Mouse (Mus musculus): ENCODE results near the gene Gm20532.

Gm20532 gene

DNA sequence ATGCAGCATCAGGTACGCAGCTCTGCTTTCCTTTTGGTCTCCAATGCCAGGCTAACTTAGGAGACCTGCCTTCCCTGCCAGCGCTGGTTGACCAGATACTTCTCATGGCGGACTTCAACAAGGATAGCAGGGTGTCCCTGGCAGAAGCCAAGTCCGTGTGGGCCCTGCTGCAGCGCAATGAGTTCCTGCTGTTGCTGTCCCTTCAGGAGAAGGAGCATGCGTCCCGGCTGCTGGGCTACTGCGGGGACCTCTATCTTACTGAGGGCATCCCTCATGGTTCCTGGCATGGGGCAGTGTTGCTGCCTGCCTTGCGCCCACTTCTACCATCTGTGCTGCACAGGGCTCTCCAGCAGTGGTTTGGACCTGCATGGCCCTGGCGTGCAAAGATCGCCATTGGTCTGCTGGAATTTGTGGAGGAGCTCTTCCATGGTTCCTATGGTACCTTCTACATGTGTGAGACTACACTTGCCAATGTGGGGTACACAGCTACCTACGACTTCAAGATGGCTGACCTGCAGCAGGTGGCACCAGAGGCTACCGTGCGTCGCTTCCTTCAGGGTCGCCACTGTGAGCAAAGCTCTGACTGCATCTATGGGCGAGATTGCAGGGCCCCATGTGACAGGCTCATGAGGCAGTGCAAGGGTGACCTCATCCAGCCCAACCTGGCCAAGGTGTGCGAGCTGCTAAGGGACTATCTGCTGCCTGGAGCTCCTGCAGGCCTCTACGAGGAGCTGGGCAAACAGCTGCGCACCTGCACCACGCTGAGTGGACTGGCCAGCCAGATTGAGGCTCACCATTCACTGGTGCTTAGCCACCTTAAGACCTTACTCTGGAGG lies 49.3 kb downstream of the Gm20532 start:
- ChIA-PET POLR2A (interaction anchor here (0.6 to 17.8 kb wide), 137 partner anchors 8 to 1436 kb away, joined by 3 to 1354 read pairs (median 4); partner anchors contain the start of genes Agpat2 (in 4 of the 4), Surf6 (in 4 of the 4), Fam69b (in 2 of the 4) and Gm20532 (in 2 of the 4)), CTCF (interaction anchor here (0.6 to 3.5 kb wide), 16 partner anchors 11 to 602 kb away, joined by 3 to 17 read pairs (median 6); partner anchors contain the start of gene Agpat2 (in 3 of the 4))

DNA sequence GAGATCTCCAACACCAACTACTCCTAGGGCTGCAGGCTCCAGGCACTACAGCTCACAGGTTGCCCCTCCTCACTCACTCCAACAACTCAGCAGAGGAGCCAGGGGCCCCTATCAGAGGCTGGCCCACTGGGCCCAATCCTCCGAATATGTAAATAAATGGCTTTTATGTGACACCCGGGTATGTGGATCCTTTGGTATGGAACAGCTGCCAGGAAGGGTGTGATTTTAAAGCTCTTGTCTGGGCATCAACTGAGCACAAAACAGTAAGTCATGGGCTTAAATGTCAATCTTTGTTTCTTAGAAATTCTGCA lies 49.8 kb downstream of the Gm20532 start:
- CTCF ChIA-PET = interaction anchor here (0.6 to 3.5 kb wide), 16 partner anchors 11 to 601 kb away, joined by 3 to 17 read pairs (median 6); partner anchors contain the start of gene Agpat2 (in 3 of the 4)
- POLR2A ChIA-PET = interaction anchor here (0.6 to 17.8 kb wide), 120 partner anchors 8 to 1437 kb away, joined by 3 to 1354 read pairs (median 4); partner anchors contain the start of genes Agpat2 (in 4 of the 4), Gm20532 (in 3 of the 4), Surf6 (in 3 of the 4) and Fam69b (in 2 of the 4)

DNA sequence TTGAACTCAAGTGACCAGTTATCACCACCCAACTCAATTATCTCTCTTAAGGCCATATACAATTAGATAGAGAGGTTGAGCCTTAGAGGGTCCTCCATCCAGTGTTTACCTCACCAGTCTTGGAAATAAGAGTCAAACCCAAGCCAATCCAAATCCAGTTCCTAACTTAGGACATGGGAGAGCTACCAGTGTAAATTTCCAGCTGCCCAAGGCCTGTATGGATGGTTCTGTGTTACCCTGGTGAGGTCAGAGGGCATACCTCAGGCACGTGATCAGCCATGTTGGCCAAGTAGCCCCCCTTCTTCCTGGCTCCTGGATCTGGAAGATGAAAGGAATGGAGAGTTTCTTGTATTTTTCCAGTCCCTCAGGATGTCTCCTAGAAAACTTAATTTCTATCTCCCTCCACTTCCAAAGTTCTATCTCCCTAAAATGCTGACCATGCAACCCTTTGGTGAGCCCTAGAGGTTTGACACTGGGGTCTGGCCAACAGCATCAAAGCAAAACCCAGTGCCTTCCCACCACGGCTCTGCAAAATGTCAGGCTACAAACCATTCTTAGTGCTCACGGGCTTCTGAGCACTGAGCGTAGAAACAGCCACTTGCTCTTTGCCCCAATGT lies 51.0 kb downstream of the Gm20532 start:
- POLR2A ChIA-PET = interaction anchor here (0.6 to 17.8 kb wide), 57 partner anchors 9 to 902 kb away, joined by 3 to 1354 read pairs (median 6); partner anchors contain the start of genes Agpat2 (in 4 of the 4), Gm20532 (in 3 of the 4), Fam69b (in 2 of the 4) and Surf6 (in 2 of the 4)
- CTCF ChIA-PET = interaction anchor here in 2 of 4 experiments (0.5 to 2.6 kb wide), 4 partner anchors 9 to 51 kb away, joined by 3 to 11 read pairs (median 3); partner anchors contain the start of gene Agpat2 (in 1 of the 2)

DNA sequence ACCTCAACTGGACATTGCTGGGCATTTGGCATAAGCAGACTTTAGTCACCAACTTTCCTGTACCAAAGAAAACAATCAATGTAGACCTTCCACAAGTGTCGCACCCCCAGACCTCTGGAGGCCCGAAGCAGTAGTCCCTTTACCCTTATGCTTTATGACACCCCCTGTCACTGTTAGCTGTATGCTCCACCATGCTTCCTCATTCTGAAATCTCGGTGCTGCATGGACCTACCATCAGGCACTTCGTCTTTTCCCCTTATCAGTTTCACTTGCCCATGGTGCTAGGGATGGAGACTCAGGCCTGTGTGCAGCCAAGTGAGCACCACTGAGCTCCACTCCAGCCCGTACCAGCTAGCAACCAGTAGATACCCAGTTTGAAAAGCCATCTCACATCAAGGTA lies 51.6 kb downstream of the Gm20532 start:
- POLR2A ChIA-PET = interaction anchor here (0.6 to 17.8 kb wide), 46 partner anchors 9 to 372 kb away, joined by 3 to 1354 read pairs (median 5); partner anchors contain the start of genes Agpat2 (in 4 of the 4), Fam69b (in 3 of the 4), Surf6 (in 2 of the 4) and Egfl7 (in 1 of the 4)
- CTCF ChIA-PET = no interaction called here

DNA sequence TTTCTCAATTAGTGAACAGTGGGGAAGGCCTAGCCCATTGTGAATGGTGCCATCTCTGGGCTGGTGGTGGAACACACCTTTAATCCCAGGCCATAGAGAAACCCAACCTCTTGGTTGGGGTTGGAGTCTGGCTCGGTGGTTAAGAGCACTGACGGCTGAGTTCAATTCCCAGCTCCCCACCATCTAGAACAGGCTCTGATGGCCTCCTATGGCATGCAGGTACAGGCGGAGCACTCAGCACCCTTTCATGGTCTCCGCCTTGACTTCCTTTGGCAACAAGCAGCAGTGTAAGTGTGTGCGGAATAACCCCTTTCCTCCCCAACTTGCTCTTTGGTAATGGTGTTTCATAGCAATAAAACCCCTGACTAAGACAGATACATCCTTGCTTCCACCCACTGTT lies 52.1 kb downstream of the Gm20532 start:
- ChIA-PET POLR2A (interaction anchor here (0.6 to 17.8 kb wide), 55 partner anchors 8 to 694 kb away, joined by 3 to 1354 read pairs (median 5); partner anchors contain the start of genes Agpat2 (in 4 of the 4), Fam69b (in 4 of the 4), Surf6 (in 3 of the 4) and Egfl7 (in 1 of the 4)), CTCF (interaction anchor here in 1 of 4 experiments (0.6 to 0.8 kb wide), 2 partner anchors 29 to 44 kb away, joined by 3 read pairs; no protein-coding TSS in a partner anchor)

DNA sequence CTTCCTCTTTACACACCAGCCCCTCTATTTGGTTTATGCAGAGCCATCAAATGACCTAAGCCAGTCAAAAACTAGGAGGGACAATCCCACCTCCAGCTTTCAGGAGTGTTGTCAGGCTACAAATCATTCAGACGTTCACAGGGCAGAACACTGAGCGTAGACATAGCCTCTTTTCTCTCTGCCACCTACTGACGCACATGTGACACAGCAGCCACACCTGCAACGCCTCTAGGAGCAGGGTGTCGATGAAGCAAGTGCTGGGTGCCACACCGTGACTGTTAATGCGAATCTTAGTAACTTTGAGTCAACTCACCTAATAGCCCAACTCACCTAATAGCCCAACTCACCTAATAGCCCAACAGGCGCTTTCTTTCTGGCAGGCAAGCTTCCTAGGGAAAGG lies 52.6 kb downstream of the Gm20532 start:
- POLR2A ChIA-PET = interaction anchor here (0.7 to 17.8 kb wide), 41 partner anchors 9 to 695 kb away, joined by 3 to 1354 read pairs (median 5); partner anchors contain the start of genes Agpat2 (in 4 of the 4), Fam69b (in 4 of the 4), Surf6 (in 3 of the 4) and Egfl7 (in 1 of the 4)
- CTCF ChIA-PET = interaction anchor here in 1 of 4 experiments (0.6 to 0.8 kb wide), 2 partner anchors 29 to 45 kb away, joined by 3 read pairs; no protein-coding TSS in a partner anchor

DNA sequence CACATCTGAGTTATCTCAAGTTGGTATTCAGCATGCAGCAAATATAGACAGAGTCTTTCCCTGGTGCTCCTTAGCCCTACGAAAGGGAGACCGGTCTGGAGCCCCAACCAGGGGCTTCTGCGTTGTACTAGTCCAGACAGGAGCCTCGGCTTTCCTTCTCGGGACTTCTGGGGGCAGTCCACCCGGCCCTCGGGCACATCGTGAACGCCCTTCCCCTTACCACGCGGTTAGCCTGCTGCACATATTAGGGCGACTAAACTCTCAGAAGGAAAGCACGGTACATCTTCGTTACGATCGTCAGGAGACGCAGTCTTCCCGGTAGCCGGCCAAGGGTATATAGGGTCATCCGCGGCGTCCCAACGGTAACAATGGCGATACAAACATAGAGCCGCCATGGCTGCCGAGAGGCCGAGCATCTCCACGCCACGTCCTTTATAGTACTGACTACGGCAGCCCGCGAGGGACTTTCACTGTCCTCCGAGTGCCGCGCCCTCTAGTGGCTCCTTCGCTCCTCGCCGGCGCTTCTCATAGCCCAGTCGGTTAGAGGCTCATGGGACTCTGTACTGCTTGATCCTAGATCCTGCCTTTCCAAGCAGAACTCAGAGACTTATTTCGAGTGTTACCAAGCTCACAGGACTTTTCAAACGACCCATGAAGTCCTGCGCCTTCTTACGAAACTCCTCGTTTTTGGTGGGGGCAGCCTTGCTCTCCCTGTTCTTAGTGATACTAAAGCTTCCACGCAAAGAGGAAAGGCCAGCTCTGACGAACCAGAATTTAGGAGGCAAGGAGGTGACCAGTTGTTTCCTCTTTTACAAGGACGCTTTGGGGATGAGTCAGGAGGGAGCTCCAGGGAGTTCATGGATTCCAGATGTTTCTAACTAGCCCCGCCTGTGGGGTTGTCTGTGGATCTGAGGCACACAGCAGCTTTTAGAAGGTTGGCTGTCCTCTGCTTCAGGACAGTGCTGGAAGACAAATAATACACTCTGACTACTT lies 53.7 kb downstream of the Gm20532 start:
- POLR2A ChIA-PET = interaction anchor here (0.6 to 17.8 kb wide), 63 partner anchors 10 to 872 kb away, joined by 3 to 1354 read pairs (median 4); partner anchors contain the start of genes Surf6 (in 4 of the 4), Agpat2 (in 3 of the 4), Fam69b (in 2 of the 4) and Gm20532 (in 2 of the 4)
- CTCF ChIA-PET = interaction anchor here in 3 of 4 experiments (0.6 to 1.4 kb wide), 8 partner anchors 10 to 399 kb away, joined by 3 to 8 read pairs (median 4); partner anchors contain the start of gene Inpp5e (in 1 of the 3)

DNA sequence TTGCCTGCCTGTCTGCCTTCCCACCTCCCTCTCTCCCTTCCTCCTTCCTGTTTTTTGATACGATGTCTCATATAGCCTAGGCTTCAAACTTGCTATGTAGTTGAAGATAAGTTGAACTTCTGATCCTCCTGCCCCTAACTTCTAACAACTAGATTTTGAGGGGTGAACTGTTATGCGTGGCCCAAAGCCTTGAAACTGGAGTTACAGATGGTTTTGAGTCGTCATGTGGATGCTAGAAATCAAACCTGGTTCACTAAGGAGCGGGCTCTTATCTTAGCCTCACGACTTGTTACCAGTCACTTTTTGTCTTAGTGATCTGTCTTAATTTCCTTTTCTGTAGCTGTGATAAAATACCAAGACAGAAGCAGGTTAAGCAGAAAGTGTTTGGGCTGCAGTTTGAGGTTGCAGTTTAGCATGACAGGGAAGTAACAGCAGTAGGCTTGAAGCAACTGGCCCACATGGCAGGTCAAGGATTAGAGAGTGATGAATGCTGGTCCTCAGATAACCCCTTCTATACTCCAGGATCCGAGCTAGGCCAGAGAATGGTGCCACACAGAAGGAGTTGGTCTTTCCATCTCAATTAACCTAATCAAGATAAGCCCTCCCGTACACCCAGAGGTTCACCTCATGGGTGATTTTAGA lies 54.7 kb downstream of the Gm20532 start:
- CTCF ChIA-PET = interaction anchor here in 3 of 4 experiments (0.5 to 1.4 kb wide), 8 partner anchors 9 to 1981 kb away, joined by 3 to 8 read pairs (median 4); partner anchors contain the start of genes Gfi1b (in 1 of the 3) and Inpp5e (in 1 of the 3)
- POLR2A ChIA-PET = interaction anchor here (0.6 to 17.8 kb wide), 48 partner anchors 10 to 609 kb away, joined by 3 to 1354 read pairs (median 4); partner anchors contain the start of genes Surf6 (in 4 of the 4), Agpat2 (in 3 of the 4), Fam69b (in 2 of the 4) and Gm20532 (in 2 of the 4)

DNA sequence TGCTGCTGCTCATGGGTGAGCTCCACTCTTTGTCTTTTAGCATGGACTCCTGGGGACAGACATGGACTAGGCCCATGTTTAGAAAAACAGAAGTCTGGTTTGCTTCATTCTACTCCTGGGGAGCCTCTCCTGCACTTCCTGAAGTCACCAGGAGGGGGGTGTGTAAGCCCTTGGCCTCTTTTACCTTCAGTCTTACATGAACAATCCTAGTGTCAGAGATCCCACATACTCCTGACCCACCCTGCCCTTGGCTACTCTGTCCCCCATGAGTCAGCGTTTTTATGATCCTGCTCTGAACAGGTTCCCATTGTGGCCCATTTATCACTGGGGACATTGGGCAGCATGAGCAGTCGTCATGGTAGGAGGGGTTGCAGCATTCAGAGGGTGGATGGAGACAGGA lies 57.5 kb downstream of the Gm20532 start:
- CTCF ChIA-PET = no interaction called here
- POLR2A ChIA-PET = interaction anchor here in 1 of 4 experiments (0.7 to 0.8 kb wide), 2 partner anchors 50 to 259 kb away, joined by 3 read pairs; partner anchors contain the start of gene Surf6

DNA sequence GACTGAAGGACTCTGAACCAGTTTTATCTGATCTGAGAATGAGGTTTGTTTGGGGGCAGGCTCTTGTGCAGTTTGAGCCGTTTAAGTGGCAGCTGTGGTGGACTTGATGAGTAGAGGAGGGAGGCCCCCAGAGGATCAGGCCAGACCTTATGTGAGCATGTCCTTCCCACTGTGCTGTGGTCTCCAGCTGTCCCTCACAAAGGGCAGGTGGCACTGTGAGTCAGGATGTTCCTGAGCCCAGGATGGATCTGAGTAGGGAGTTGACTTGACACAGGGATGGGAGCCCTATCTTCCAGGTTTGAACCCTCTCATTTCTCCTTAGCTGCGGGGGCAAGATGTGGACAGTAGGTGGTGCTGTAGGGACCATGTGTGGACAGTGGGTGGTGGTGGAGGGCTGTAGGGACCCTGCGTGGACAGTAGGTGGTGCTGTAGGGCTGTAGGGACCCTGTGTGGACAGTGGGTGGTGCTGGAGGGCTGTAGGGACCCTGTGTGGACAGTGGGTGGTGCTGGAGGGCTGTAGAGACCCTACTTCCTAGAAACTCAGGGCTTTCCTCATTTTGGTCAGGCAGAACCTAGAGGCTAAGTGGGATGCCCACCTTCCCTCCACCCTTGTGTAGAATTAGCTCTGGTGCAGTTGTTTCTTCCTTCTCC lies 60.3 kb downstream of the Gm20532 start:
- CTCF ChIA-PET = interaction anchor here (0.6 to 2.2 kb wide), 28 partner anchors 10 to 1630 kb away, joined by 3 to 16 read pairs (median 4); partner anchors contain the start of genes Surf6 (in 2 of the 4) and Gm20532 (in 1 of the 4)
- POLR2A ChIA-PET = interaction anchor here in 3 of 4 experiments (0.6 to 2.5 kb wide), 12 partner anchors 9 to 284 kb away, joined by 3 to 24 read pairs (median 4); partner anchors contain the start of genes Surf1 (in 2 of the 3), Surf2 (in 2 of the 3) and Surf6 (in 2 of the 3)

DNA sequence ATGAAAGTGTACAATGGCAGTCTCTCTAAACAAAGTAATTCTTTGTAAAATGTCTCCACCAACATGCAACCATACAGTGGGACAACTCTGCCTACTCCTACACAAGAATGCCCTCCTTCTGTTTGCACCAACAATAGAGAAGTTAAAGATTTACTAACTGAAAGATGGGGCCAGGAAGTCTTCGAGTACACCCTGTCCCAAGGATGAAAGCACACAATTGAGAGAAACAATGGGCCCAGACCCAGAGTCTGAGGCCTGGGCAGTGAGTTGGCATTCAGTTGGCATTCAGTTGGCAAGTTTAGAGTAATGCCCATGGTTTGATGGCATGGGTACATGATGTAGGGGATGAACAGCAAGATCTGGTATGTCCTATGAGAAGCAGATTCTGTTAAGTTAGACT lies 68.2 kb downstream of the Gm20532 start:
- CTCF ChIA-PET = no interaction called here
- POLR2A ChIA-PET = no interaction called here

DNA sequence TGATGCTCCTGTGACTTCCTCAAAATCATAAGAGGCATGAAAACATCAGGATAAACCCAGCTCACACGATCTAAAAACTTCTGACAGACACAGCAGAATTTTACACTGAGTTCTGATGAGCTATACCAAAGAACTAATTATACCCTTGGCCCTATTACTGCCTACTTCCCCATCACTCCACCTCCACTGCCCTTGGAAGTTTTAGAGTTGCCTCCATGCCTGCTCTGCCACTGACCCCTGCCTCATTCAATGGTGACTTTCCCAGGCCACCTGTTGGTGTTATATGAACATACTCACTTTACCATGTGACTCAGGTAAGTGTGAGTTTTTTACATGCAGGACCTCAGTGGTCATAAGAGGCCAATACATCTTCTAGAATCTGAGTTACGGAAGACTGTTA lies 71.0 kb downstream of the Gm20532 start:
- POLR2A ChIA-PET = interaction anchor here in 1 of 4 experiments (1.3 to 1.7 kb wide), 2 partner anchors 17 to 20 kb away, joined by 4 to 5 read pairs; no protein-coding TSS in a partner anchor

DNA sequence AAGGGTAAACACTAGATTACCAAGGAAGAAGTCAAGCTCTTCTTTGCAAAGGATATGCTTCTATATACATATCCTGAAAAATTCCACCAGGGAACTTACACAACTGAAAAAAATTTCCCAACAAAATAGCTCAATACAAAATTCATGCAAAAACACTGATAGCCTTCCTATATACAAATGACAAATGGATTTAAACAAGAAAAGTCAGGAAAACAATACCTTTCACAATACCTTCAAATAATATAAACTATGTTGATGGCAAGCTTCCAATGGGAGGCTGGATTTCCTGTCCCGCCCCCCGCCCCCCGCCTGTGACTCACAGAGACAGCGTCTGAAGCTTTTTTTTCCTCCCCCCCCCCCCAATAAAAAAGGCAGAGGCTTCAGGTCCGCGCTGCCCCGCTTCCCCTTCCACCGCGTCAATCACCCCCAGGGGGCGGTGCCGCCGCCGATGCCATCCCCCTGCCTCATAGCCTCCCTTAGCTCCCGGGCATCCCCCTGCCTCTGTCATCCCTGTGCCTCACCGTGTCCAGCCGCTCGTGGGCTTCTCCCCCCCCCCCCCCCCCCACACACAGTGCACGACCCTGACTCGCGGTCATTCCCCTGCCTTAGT lies 74.8 kb downstream of the Gm20532 start:
- CTCF ChIA-PET = interaction anchor here (0.6 to 1.5 kb wide), 16 partner anchors 10 to 1244 kb away, joined by 3 to 6 read pairs (median 4); partner anchors contain the start of genes Ccdc187 (in 1 of the 4) and Inpp5e (in 1 of the 4)
- POLR2A ChIA-PET = interaction anchor here (0.6 to 1.2 kb wide), 9 partner anchors 20 to 1980 kb away, joined by 3 to 7 read pairs (median 3); partner anchors contain the start of gene Tsc1 (in 1 of the 4)

More for the DNA sequence above, 71.0 kb downstream of the Gm20532 start:
- CTCF ChIA-PET = no interaction called here

DNA sequence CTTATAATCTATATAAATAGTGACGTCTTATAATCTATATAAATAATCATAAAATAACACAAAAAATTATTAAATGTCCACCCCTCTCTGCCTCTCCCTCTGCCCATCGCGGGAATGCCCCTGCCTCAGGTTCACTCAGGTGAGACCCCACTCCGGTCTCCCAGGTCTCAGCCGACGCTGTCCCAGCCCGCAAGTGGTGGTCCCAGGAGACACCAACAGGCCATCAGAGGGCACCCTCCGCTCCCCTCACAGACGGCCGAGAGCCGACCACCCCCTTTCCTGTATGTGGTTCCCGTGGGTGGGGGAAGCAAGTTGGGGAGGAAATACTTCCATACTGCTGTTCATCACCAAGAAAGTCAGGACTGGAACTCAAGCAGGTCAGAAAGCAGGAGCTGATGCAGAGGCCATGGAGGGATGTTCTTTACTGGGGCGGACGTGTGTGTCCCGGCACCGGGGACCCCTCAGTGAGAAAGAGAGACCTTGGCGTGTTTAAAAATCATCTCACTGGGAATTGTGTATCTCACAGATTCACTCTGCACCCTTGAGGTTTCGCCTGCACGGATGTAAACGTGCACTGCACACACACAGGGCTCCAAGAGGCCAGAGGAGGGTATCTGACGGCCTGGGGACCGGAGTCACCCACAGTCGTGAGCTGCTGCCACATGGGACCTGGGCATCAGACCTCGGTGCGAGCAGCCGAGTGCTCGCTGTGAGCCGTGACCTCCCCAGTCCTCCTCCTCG lies 75.5 kb downstream of the Gm20532 start:
- ChIA-PET CTCF (interaction anchor here (0.6 to 1.5 kb wide), 13 partner anchors 10 to 1237 kb away, joined by 3 to 19 read pairs (median 5); partner anchors contain the start of gene Inpp5e (in 1 of the 4)), POLR2A (interaction anchor here in 3 of 4 experiments (0.6 to 1.2 kb wide), 7 partner anchors 21 to 290 kb away, joined by 3 to 4 read pairs (median 3); partner anchors contain the start of gene Surf6 (in 2 of the 3))
